Mouse (Mus musculus) left cerebral cortex, adult 18-20 months (tissue): ENCODE results near the gene Csad. TPM values are rescaled to one million over a fixed set of nuclear protein-coding genes. Genes with fewer than 3 reads are reported as not detected.
A peak's percentile ranks its signal among the peaks of the same experiment; 100 is the strongest.
"Not testable (repeated sequence)": the region's sequence is repeated elsewhere in the genome, so short reads cannot be mapped to it uniquely, and the experiment has no call there.

Experiments used
- DNase-seq, 2 experiments: peaks; one replicate each; pipeline ENCODE4 v3.0.0; 2021 to 2022; ENCODE audit warnings: low spot score in 2 of 2, mixed read lengths in 1 of 2
- total RNA-seq, 2 experiments: library from RNA; stranded (reverse); gene quantifications; 2 replicates each; pipeline ENCODE4 v1.2.3; 2021

The Csad gene
- total RNA-seq, 2 experiments from 2014 or later, result 28.5 to 30.6 TPM

GRCm38 (mm10) chr15:102235371-102236027 is 31.0 kb upstream of the Csad start:
- DNase-seq, result no peak

GRCm38 (mm10) chr15:102233896-102234295 is 29.4 kb upstream of the Csad start:
- no peak for DNase-seq

- no peak for DNase-seq
Observed at GRCm38 (mm10) chr15:102232764-102233163, 28.2 kb upstream of the Csad start.

- DNase-seq, result no peak
Observed at GRCm38 (mm10) chr15:102231748-102232147, 27.2 kb upstream of the Csad start, which contains the start of gene Itgb7. Gene Itgb7, minus strand, starts transcription at chr15:102231944.

- no peak for DNase-seq
Observed at GRCm38 (mm10) chr15:102230408-102231321, 26.1 kb upstream of the Csad start.

- not testable (repeated sequence) for DNase-seq
Observed at GRCm38 (mm10) chr15:102225619-102226018, 21.1 kb upstream of the Csad start.

- no peak for DNase-seq
Observed at GRCm38 (mm10) chr15:102224992-102225617, 20.6 kb upstream of the Csad start.

GRCm38 (mm10) chr15:102224186-102224991 is 19.9 kb upstream of the Csad start:
- DNase-seq, result peak; percentile 78 to 81

- no peak for DNase-seq
Observed at GRCm38 (mm10) chr15:102222386-102222785, 17.9 kb upstream of the Csad start.

- no peak for DNase-seq
Observed at GRCm38 (mm10) chr15:102217325-102217724, 12.8 kb upstream of the Csad start.

- no peak for DNase-seq
Observed at GRCm38 (mm10) chr15:102216459-102217228, 12.1 kb upstream of the Csad start.

- no peak for DNase-seq
Observed at GRCm38 (mm10) chr15:102215624-102216023, 11.1 kb upstream of the Csad start.

- no peak for DNase-seq
Observed at GRCm38 (mm10) chr15:102214132-102214531, 9.6 kb upstream of the Csad start.

- DNase-seq, result no peak
Observed at GRCm38 (mm10) chr15:102211895-102212294, 7.4 kb upstream of the Csad start.

- DNase-seq, result no peak
Observed at GRCm38 (mm10) chr15:102210816-102211215, 6.3 kb upstream of the Csad start.

- no peak for DNase-seq
Observed at GRCm38 (mm10) chr15:102209114-102209513, 4.6 kb upstream of the Csad start.

GRCm38 (mm10) chr15:102208092-102208561 is 3.6 kb upstream of the Csad start:
- DNase-seq, result no peak

- no peak for DNase-seq
Observed at GRCm38 (mm10) chr15:102207351-102207750, 2.8 kb upstream of the Csad start.

GRCm38 (mm10) chr15:102205779-102206178 is 1.3 kb upstream of the Csad start:
- DNase-seq, result peak; percentile 28 to 34

- peak; percentile 54 to 79 for DNase-seq
Observed at GRCm38 (mm10) chr15:102203835-102204381, 616 bp downstream of the Csad start.
